Mouse (Mus musculus): ENCODE data around the gene Hfe2. TPM values are rescaled to one million over a fixed set of nuclear protein-coding genes. Genes with fewer than 3 reads are reported as not detected.
"Not testable (repeated sequence)": the region's sequence is repeated elsewhere in the genome, so short reads cannot be mapped to it uniquely, and the experiment has no call there.

The Hfe2 gene
- total and polyA plus RNA-seq, 2 experiments from 2014 or later = 0.78 to 2.1 TPM

- no peaks in the 10 kb centered on the region for H3K9me3 ChIP-seq (ENCODE audit: low read length)
- DNase-seq (ENCODE audit: low spot score) = no peak
These were observed 29.3 kb upstream of the Hfe2 start for GRCm38 (mm10) chr3:96495490-96496210.

GRCm38 (mm10) chr3:96496216-96496615 lies 28.8 kb upstream of the Hfe2 start:
- ATAC-seq = no peak
- no peak for DNase-seq (ENCODE audit: low spot score)
- H3K27me3 ChIP-seq (ENCODE audit: insufficient read depth, low read length) = no peaks in the 10 kb centered on the region
- no peak for TF ChIP-seq CTCF (IDR thresholded peaks at IDR 0.05; ENCODE audit: low read depth)
- no peaks in the 10 kb centered on the region for H3K36me3 ChIP-seq (ENCODE audit: insufficient read depth, low read length)
- H3K9ac ChIP-seq (replicated peaks; ENCODE audit: low read length) = no peak overlapping the region
- WGBS = 62% methylated on average over 7 of the region's 7 CpGs
- no peaks in the 10 kb centered on the region for H3K4me1 ChIP-seq (ENCODE audit: insufficient read depth, low read length)
- no peak overlapping the region for H3K27ac ChIP-seq
- H3K4me3 ChIP-seq (ENCODE audit: low read length) = no peak overlapping the region
- H3K4me2 ChIP-seq (ENCODE audit: low read depth, low read length) = no peak overlapping the region; the same call in 1 of the 2 replicates
- H3K9me3 ChIP-seq (ENCODE audit: low read length) = no peaks in the 10 kb centered on the region

More at GRCm38 (mm10) chr3:96495490-96496210, 29.3 kb upstream of the Hfe2 start:
- Histone ChIP-seq H3K36me3 (ENCODE audit: insufficient read depth, low read length) (no peaks in the 10 kb centered on the region), H3K4me3 (ENCODE audit: low read length) (no peak overlapping the region), H3K9ac (replicated peaks; ENCODE audit: low read length) (no peak overlapping the region), H3K27ac (no peak overlapping the region), H3K4me1 (ENCODE audit: insufficient read depth, low read length) (no peaks in the 10 kb centered on the region), H3K4me2 (ENCODE audit: low read depth, low read length) (no peak overlapping the region), H3K27me3 (ENCODE audit: insufficient read depth, low read length) (no peaks in the 10 kb centered on the region)
- ATAC-seq = no peak
- no peak for TF ChIP-seq CTCF (IDR thresholded peaks at IDR 0.05; ENCODE audit: low read depth)
- 97% methylated on average over 1 of the region's 1 CpGs for WGBS

GRCm38 (mm10) chr3:96496620-96497275 lies 28.2 kb upstream of the Hfe2 start:
- H3K4me1 ChIP-seq (ENCODE audit: insufficient read depth, low read length); ATAC-seq; H3K27me3 ChIP-seq (ENCODE audit: insufficient read depth, low read length); H3K36me3 ChIP-seq (ENCODE audit: insufficient read depth, low read length); H3K9me3 ChIP-seq (ENCODE audit: low read length); H3K27ac ChIP-seq: not testable (repeated sequence)
- H3K4me3 ChIP-seq (ENCODE audit: low read length) = peak overlapping the region; percentile 50
- DNase-seq (ENCODE audit: low spot score) = peak; percentile 11
- H3K4me2 ChIP-seq (ENCODE audit: low read depth, low read length) = peak overlapping the region; percentile 78
- H3K9ac ChIP-seq (replicated peaks; ENCODE audit: low read length) = peak overlapping the region; percentile 33
- WGBS = 17% methylated on average over 14 of the region's 14 CpGs

GRCm38 (mm10) chr3:96497451-96498028 lies 27.4 kb upstream of the Hfe2 start:
- DNase-seq (ENCODE audit: low spot score) (peak; percentile 85), ATAC-seq (peak; percentile 41; the same call in 1 of the 2 replicates)
- Histone ChIP-seq H3K4me3 (ENCODE audit: low read length) (peak overlapping the region; percentile 50), H3K9ac (replicated peaks; ENCODE audit: low read length) (peak overlapping the region; percentile 33), H3K4me2 (ENCODE audit: low read depth, low read length) (peak overlapping the region; percentile 78), H3K27me3 (ENCODE audit: insufficient read depth, low read length) (no peaks in the 10 kb centered on the region), H3K27ac (0 out of 2 replicates have a peak overlapping the region, but pooled peaks have one; percentile 7), H3K36me3 (ENCODE audit: insufficient read depth, low read length) (no peaks in the 10 kb centered on the region), H3K9me3 (ENCODE audit: low read length) (no peaks in the 10 kb centered on the region), H3K4me1 (ENCODE audit: insufficient read depth, low read length) (no peaks in the 10 kb centered on the region)
- WGBS = under 1% methylated on average over 19 of the region's 19 CpGs
- peak; percentile 69 for TF ChIP-seq CTCF (IDR thresholded peaks at IDR 0.05; ENCODE audit: low read depth)

GRCm38 (mm10) chr3:96498476-96499245 lies 26.3 kb upstream of the Hfe2 start:
- Histone ChIP-seq H3K9me3 (ENCODE audit: low read length) (no peaks in the 10 kb centered on the region), H3K4me1 (ENCODE audit: insufficient read depth, low read length) (no peaks in the 10 kb centered on the region), H3K27me3 (ENCODE audit: insufficient read depth, low read length) (no peaks in the 10 kb centered on the region), H3K9ac (replicated peaks; ENCODE audit: low read length) (no peak overlapping the region), H3K27ac (no peak overlapping the region), H3K4me2 (ENCODE audit: low read depth, low read length) (peak overlapping the region; percentile 98; the same call in 1 of the 2 replicates), H3K36me3 (ENCODE audit: insufficient read depth, low read length) (no peaks in the 10 kb centered on the region), H3K4me3 (ENCODE audit: low read length) (peak overlapping the region; percentile 83)
- DNase-seq (ENCODE audit: low spot score) (no peak), ATAC-seq (no peak)
- no peak for TF ChIP-seq CTCF (IDR thresholded peaks at IDR 0.05; ENCODE audit: low read depth)
- WGBS = 80% methylated on average over 4 of the region's 4 CpGs

GRCm38 (mm10) chr3:96499481-96500288 lies 25.3 kb upstream of the Hfe2 start:
- peak overlapping the region; percentile 95 for H3K27ac ChIP-seq
- peak overlapping the region; percentile 83 for H3K4me3 ChIP-seq (ENCODE audit: low read length)
- no peaks in the 10 kb centered on the region for H3K4me1 ChIP-seq (ENCODE audit: insufficient read depth, low read length)
- peak; percentile 89 for DNase-seq (ENCODE audit: low spot score)
- no peak for TF ChIP-seq CTCF (IDR thresholded peaks at IDR 0.05; ENCODE audit: low read depth)
- H3K27me3 ChIP-seq (ENCODE audit: insufficient read depth, low read length) = no peaks in the 10 kb centered on the region
- WGBS = under 1% methylated on average over 36 of the region's 36 CpGs
- peak; percentile 53 for ATAC-seq
- no peaks in the 10 kb centered on the region for H3K36me3 ChIP-seq (ENCODE audit: insufficient read depth, low read length)
- peak overlapping the region; percentile 62 for H3K9ac ChIP-seq (replicated peaks; ENCODE audit: low read length)
- no peaks in the 10 kb centered on the region for H3K9me3 ChIP-seq (ENCODE audit: low read length)
- H3K4me2 ChIP-seq (ENCODE audit: low read depth, low read length) = peak overlapping the region; percentile 98

Measured in hindbrain, postnatal 0 days (tissue).